Mouse (Mus musculus) embryonic facial prominence, embryonic 15.5 days (tissue): ENCODE measurements around the gene Me1. TPM values are rescaled to one million over a fixed set of nuclear protein-coding genes. Genes with fewer than 3 reads are reported as not detected.

ENCODE experiments used
- ATAC-seq: fragments of 200-750 bp; cut with Nextera tagmentation; 2 replicates; pipeline ENCODE4 v1.8.0; 2017; ENCODE audit warnings: low read depth, moderate TSS enrichment; ENCODE audit not compliant: insufficient number of reproducible peaks, low FRiP score, low TSS enrichment
- H3K27ac ChIP-seq: fragments of 300-500 bp; sonication (generic); replicated peaks from 2 replicates; pipeline ENCODE4 v1.5.1; 2015; ENCODE audit warnings: mild to moderate bottlenecking, inconsistent platforms
- H3K27me3 ChIP-seq: fragments of 300-500 bp; sonication (generic); 2 replicates; pipeline ENCODE4 v1.6.1; 2015; ENCODE audit warnings: inconsistent platforms
- H3K36me3 ChIP-seq: fragments of 300-500 bp; sonication (generic); 2 replicates; pipeline ENCODE4 v1.6.1; 2015; ENCODE audit warnings: mild to moderate bottlenecking, inconsistent platforms
- H3K4me1 ChIP-seq: fragments of 300-500 bp; sonication (generic); 2 replicates; pipeline ENCODE4 v1.6.1; 2015; ENCODE audit warnings: inconsistent platforms
- H3K4me2 ChIP-seq: fragments of 300-500 bp; sonication (generic); replicated peaks from 2 replicates; pipeline ENCODE4 v1.6.1; 2015; ENCODE audit warnings: mild to moderate bottlenecking, inconsistent platforms
- H3K4me3 ChIP-seq: fragments of 300-500 bp; sonication (generic); replicated peaks from 2 replicates; pipeline ENCODE4 v1.5.1; 2015; ENCODE audit warnings: mild to moderate bottlenecking, inconsistent platforms
- H3K9ac ChIP-seq: fragments of 300-500 bp; sonication (generic); 2 replicates; pipeline ENCODE4 v1.6.1; 2015; ENCODE audit warnings: inconsistent platforms
- H3K9me3 ChIP-seq: fragments of 300-500 bp; sonication (generic); replicated peaks from 2 replicates; pipeline ENCODE4 v1.6.1; 2016; ENCODE audit warnings: inconsistent platforms
- WGBS: fragments of 180-500 bp; shearing (Covaris S2); methylation state at CpG from one replicate; pipeline ENCODE4 v1.1.7; 2015; 5-methylcytosine and 5-hydroxymethylcytosine counted together
- polyA plus RNA-seq: library from polyadenylated mRNA; unstranded; fragments of >200 nt; fragmentation: Nextera tagmentation; extraction: Ambion mirVana; gene quantifications from 2 replicates; pipeline ENCODE4 v1.2.1, GENCODE M21; 2015

Me1 gene
- polyA plus RNA-seq, 1 experiment from 2014 or later = 29.7 TPM

GRCm38 (mm10) chr9:86682278-86682677 lies 13.5 kb downstream of the Me1 start:
- H3K27me3 ChIP-seq = no peaks in the 10 kb centered on the region
- H3K4me3 ChIP-seq = no peak overlapping the region
- H3K4me2 ChIP-seq = no peak overlapping the region
- H3K9ac ChIP-seq = no peak overlapping the region
- 87% methylated on average over 4 of the region's 4 CpGs for WGBS
- H3K27ac ChIP-seq = no peak overlapping the region
- no peak for ATAC-seq
- H3K4me1 ChIP-seq = peaks cover 10% of the 10 kb centered on the region; the same call in 1 of the 2 replicates
- H3K36me3 ChIP-seq = no peaks in the 10 kb centered on the region
- H3K9me3 ChIP-seq = no peaks in the 10 kb centered on the region

- ATAC-seq = no peak
- Histone ChIP-seq H3K27ac (no peak overlapping the region), H3K27me3 (no peaks in the 10 kb centered on the region), H3K4me2 (no peak overlapping the region), H3K9ac (no peak overlapping the region), H3K36me3 (no peaks in the 10 kb centered on the region), H3K4me3 (no peak overlapping the region), H3K9me3 (no peaks in the 10 kb centered on the region), H3K4me1 (peaks cover 10% of the 10 kb centered on the region; the same call in 1 of the 2 replicates)
- 88% methylated on average over 6 of the region's 6 CpGs for WGBS
Observed at GRCm38 (mm10) chr9:86680431-86680830, 15.3 kb downstream of the Me1 start.

GRCm38 (mm10) chr9:86679843-86680417 lies 15.8 kb downstream of the Me1 start:
- no peak overlapping the region for H3K27ac ChIP-seq
- H3K9me3 ChIP-seq = no peaks in the 10 kb centered on the region
- ATAC-seq = no peak
- peaks cover 10% of the 10 kb centered on the region; the same call in 1 of the 2 replicates for H3K4me1 ChIP-seq
- H3K9ac ChIP-seq = no peak overlapping the region
- H3K27me3 ChIP-seq = no peaks in the 10 kb centered on the region
- H3K4me2 ChIP-seq = no peak overlapping the region
- 85% methylated on average over 11 of the region's 11 CpGs for WGBS
- H3K4me3 ChIP-seq = no peak overlapping the region
- H3K36me3 ChIP-seq = no peaks in the 10 kb centered on the region

GRCm38 (mm10) chr9:86676246-86676645 lies 19.5 kb downstream of the Me1 start:
- 98% methylated on average over 3 of the region's 3 CpGs for WGBS
- H3K36me3 ChIP-seq = no peaks in the 10 kb centered on the region
- H3K9ac ChIP-seq = no peak overlapping the region
- no peak overlapping the region for H3K27ac ChIP-seq
- no peak overlapping the region for H3K4me2 ChIP-seq
- no peak for ATAC-seq
- H3K9me3 ChIP-seq = no peaks in the 10 kb centered on the region
- no peaks in the 10 kb centered on the region for H3K4me1 ChIP-seq
- H3K4me3 ChIP-seq = no peak overlapping the region
- H3K27me3 ChIP-seq = no peaks in the 10 kb centered on the region

- 86% methylated on average over 2 of the region's 2 CpGs for WGBS
- no peaks in the 10 kb centered on the region for H3K36me3 ChIP-seq
- H3K27ac ChIP-seq = no peak overlapping the region
Observed at GRCm38 (mm10) chr9:86675426-86675825, 20.3 kb downstream of the Me1 start.

GRCm38 (mm10) chr9:86672907-86673472 lies 22.8 kb downstream of the Me1 start:
- Histone ChIP-seq H3K4me2 (no peak overlapping the region), H3K9ac (no peak overlapping the region), H3K9me3 (no peaks in the 10 kb centered on the region), H3K36me3 (no peaks in the 10 kb centered on the region), H3K4me3 (no peak overlapping the region), H3K27ac (no peak overlapping the region), H3K27me3 (no peaks in the 10 kb centered on the region), H3K4me1 (no peaks in the 10 kb centered on the region)
- 31% methylated on average over 5 of the region's 5 CpGs for WGBS
- ATAC-seq = no peak

More at GRCm38 (mm10) chr9:86675426-86675825, 20.3 kb downstream of the Me1 start:
- H3K9me3 ChIP-seq = no peaks in the 10 kb centered on the region
- no peaks in the 10 kb centered on the region for H3K4me1 ChIP-seq
- no peak overlapping the region for H3K4me2 ChIP-seq
- ATAC-seq = no peak
- no peak overlapping the region for H3K4me3 ChIP-seq
- H3K9ac ChIP-seq = no peak overlapping the region
- H3K27me3 ChIP-seq = no peaks in the 10 kb centered on the region

- 48% methylated on average over 8 of the region's 8 CpGs for WGBS
- Histone ChIP-seq H3K27ac (no peak overlapping the region), H3K36me3 (no peaks in the 10 kb centered on the region), H3K9ac (no peak overlapping the region), H3K4me3 (no peak overlapping the region), H3K9me3 (no peaks in the 10 kb centered on the region), H3K4me2 (no peak overlapping the region), H3K4me1 (no peaks in the 10 kb centered on the region), H3K27me3 (no peaks in the 10 kb centered on the region)
- ATAC-seq = no peak
Observed at GRCm38 (mm10) chr9:86668590-86669252, 27.0 kb downstream of the Me1 start.

- H3K4me1 ChIP-seq = no peaks in the 10 kb centered on the region
- H3K4me3 ChIP-seq = no peak overlapping the region
- H3K9me3 ChIP-seq = no peaks in the 10 kb centered on the region
- ATAC-seq = no peak
- WGBS = 84% methylated on average over 7 of the region's 7 CpGs
- no peak overlapping the region for H3K9ac ChIP-seq
- no peak overlapping the region for H3K27ac ChIP-seq
- no peaks in the 10 kb centered on the region for H3K36me3 ChIP-seq
- H3K27me3 ChIP-seq = no peaks in the 10 kb centered on the region
- H3K4me2 ChIP-seq = no peak overlapping the region
Observed at GRCm38 (mm10) chr9:86667138-86667750, 28.5 kb downstream of the Me1 start.

- Histone ChIP-seq H3K27ac (no peak overlapping the region), H3K4me3 (no peak overlapping the region), H3K4me1 (no peaks in the 10 kb centered on the region), H3K9me3 (no peaks in the 10 kb centered on the region), H3K4me2 (no peak overlapping the region), H3K36me3 (no peaks in the 10 kb centered on the region), H3K27me3 (no peaks in the 10 kb centered on the region), H3K9ac (no peak overlapping the region)
- ATAC-seq = no peak
- WGBS = 92% methylated on average over 6 of the region's 6 CpGs
Observed at GRCm38 (mm10) chr9:86661679-86662078, 34.1 kb downstream of the Me1 start.

- H3K27me3 ChIP-seq = no peaks in the 10 kb centered on the region
- H3K4me3 ChIP-seq = no peak overlapping the region
- no peak for ATAC-seq
- no peak overlapping the region for H3K4me2 ChIP-seq
- no peaks in the 10 kb centered on the region for H3K9me3 ChIP-seq
- H3K36me3 ChIP-seq = no peaks in the 10 kb centered on the region
- no peak overlapping the region for H3K9ac ChIP-seq
- no peak overlapping the region for H3K27ac ChIP-seq
- H3K4me1 ChIP-seq = no peaks in the 10 kb centered on the region
- 92% methylated on average over 3 of the region's 3 CpGs for WGBS
Observed at GRCm38 (mm10) chr9:86661266-86661665, 34.5 kb downstream of the Me1 start.

- WGBS = 82% methylated on average over 2 of the region's 2 CpGs
- Histone ChIP-seq H3K4me2 (no peak overlapping the region), H3K27ac (no peak overlapping the region), H3K36me3 (no peaks in the 10 kb centered on the region), H3K9me3 (no peaks in the 10 kb centered on the region), H3K4me3 (no peak overlapping the region), H3K27me3 (no peaks in the 10 kb centered on the region), H3K4me1 (no peaks in the 10 kb centered on the region), H3K9ac (no peak overlapping the region)
- no peak for ATAC-seq
Observed at GRCm38 (mm10) chr9:86660327-86660726, 35.4 kb downstream of the Me1 start.
